Mouse (Mus musculus) cortical plate, adult 2 months (tissue): Measurements from ENCODE around the gene Fbxo36. TPM values are rescaled to one million over a fixed set of nuclear protein-coding genes. Genes with fewer than 3 reads are reported as not detected.

Experiments used
- H3K27ac ChIP-seq: fragments of 200-500 bp; 2 replicates; pipeline ENCODE4 v1.5.1; 2012; ENCODE audit warnings: low read length, control low read depth, inconsistent platforms; ENCODE audit not compliant: insufficient read depth
- H3K4me1 ChIP-seq: fragments of 200-500 bp; 2 replicates; pipeline ENCODE4 v1.6.1; 2011; ENCODE audit warnings: low read length; ENCODE audit not compliant: control insufficient read depth, insufficient read depth
- H3K4me3 ChIP-seq: fragments of 200-500 bp; 2 replicates; pipeline ENCODE4 v1.5.1; 2011; ENCODE audit warnings: mild to moderate bottlenecking, low read length, control low read depth; ENCODE audit not compliant: insufficient read depth
- CTCF ChIP-seq: fragments of 200-500 bp; IDR thresholded peaks from 2 replicates; pipeline ENCODE4 v1.5.1; 2011; ENCODE audit warnings: mild to moderate bottlenecking, control low read depth, low read length; ENCODE audit not compliant: insufficient read depth; ENCODE audit errors: extremely low read depth
- POLR2A ChIP-seq: fragments of 200-500 bp; IDR thresholded peaks from 2 replicates; pipeline ENCODE4 v1.6.1; 2011; ENCODE audit warnings: mild to moderate bottlenecking, low read length, control low read depth; ENCODE audit not compliant: insufficient read depth; ENCODE audit errors: extremely low read depth
- polyA plus RNA-seq: library from polyadenylated mRNA; depleted of rRNA; stranded (reverse); fragments of >200 nt; gene quantifications from 2 replicates; pipeline ENCODE4 v1.2.3, GENCODE M21; 2012

Fbxo36 gene
- polyA plus RNA-seq, 1 experiment = 9.7 TPM

DNA sequence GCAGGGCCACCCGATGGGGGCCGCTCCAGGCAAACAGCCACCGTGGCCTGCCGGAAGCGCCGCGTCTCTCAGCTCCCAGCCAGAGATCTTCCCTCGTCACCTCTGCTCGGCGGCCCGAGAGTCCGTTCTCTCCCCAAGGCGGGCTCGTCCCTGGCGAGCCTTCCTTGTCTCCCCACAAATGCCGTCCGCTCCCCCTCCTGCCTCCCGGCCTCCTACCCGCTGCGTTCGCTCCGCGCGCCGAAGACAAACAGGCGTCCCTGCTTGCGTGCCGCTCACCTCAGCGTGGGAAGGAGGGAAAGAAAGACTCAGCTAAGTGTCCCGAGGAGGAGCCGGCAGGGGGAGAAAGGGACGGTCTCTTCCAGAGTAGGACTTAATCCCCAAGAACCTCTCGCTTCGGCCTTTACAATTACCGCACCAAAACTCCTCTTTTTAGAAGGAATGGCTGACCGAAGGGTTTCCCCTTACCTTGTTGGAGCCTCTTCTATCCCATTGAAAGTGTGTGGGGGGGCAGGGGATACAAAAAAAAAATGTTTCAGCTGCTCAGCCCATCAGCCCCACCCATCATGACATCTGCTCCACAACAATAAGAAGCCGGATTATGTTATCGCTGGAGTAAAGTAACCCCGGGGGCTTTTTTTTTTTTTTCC is 500 bp downstream of the Fbxo36 start, which contains the start of gene Trip12:
TSS of gene Trip12 (minus strand) at position 499 of the 647 bp plus-strand sequence.
- Histone ChIP-seq H3K27ac (peak within 1 kb of the TSS; percentile 95), H3K4me1 (no peaks in the 10 kb centered on the region), H3K4me3 (peak within 1 kb of the TSS; percentile 84)
- TF ChIP-seq POLR2A (no peak), CTCF (no peak)

GRCm38 (mm10) chr1:84841061-84841460 is 1.4 kb downstream of the Fbxo36 start:
- Histone ChIP-seq H3K27ac (no peak overlapping the region), H3K4me3 (no peak overlapping the region; the same call in 1 of the 2 replicates), H3K4me1 (no peaks in the 10 kb centered on the region)
- no peak for TF ChIP-seq CTCF
- no peak for TF ChIP-seq POLR2A

GRCm38 (mm10) chr1:84843366-84843765 is 3.7 kb downstream of the Fbxo36 start:
- TF ChIP-seq POLR2A (no peak), CTCF (no peak)
- H3K27ac ChIP-seq = no peak overlapping the region
- H3K4me1 ChIP-seq = no peaks in the 10 kb centered on the region
- H3K4me3 ChIP-seq = no peak overlapping the region

DNA sequence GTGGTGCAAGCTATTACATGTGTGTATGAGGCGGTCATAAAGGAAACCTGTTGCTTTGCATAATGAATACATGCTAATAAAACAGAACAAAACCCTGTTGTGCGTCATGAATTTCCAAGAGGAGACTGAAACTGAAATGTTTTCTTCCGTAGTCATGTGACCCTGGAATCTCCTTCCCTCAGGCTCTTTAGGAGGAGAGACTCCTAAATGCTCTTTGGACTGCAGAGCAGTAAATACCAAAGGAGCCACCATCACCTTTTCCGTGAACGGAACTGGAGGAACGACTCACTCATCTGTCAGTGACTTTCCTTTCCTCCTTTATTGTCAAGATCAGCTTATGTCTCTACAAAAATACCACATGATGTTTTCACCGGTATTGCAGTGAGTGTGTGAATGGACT is 8.1 kb downstream of the Fbxo36 start:
- Histone ChIP-seq H3K4me1 (no peaks in the 10 kb centered on the region), H3K4me3 (no peak overlapping the region), H3K27ac (no peak overlapping the region)
- TF ChIP-seq CTCF (no peak), POLR2A (no peak)

GRCm38 (mm10) chr1:84848335-84848734 is 8.7 kb downstream of the Fbxo36 start:
- Histone ChIP-seq H3K4me1 (no peaks in the 10 kb centered on the region), H3K4me3 (no peak overlapping the region), H3K27ac (no peak overlapping the region)
- no peak for TF ChIP-seq CTCF
- no peak for TF ChIP-seq POLR2A

DNA sequence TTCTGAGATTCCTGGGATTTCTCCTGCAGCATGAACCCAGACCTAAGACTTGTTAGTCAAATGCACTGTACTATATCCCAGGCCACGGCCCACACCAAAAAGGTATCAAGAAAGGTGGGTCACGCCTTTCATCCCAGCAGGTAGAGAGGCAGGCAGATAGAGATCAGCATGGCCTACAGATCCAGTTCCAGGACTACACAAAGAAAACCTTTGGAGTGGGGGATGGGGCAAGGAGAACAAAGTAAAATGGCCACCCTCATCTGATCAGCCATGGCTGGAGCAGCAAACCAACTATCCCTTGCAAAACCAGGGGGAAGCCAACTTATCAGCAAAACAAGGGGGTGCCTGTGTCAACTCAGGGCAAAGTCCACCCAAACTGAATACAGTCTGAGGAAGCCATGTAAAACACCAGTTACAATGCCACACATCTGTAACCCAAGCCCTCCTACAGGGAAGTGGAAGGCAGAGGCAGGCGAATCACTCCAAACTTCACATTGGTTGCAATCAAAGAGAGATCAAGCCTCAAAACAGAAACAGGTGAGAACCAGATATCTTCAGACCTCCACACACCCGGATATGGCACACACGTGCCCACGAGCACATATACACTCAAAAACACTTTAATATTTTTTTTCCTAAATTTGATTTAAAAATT is 9.3 kb downstream of the Fbxo36 start:
- Histone ChIP-seq H3K4me1 (no peaks in the 10 kb centered on the region), H3K27ac (no peak overlapping the region), H3K4me3 (no peak overlapping the region)
- TF ChIP-seq CTCF = no peak

GRCm38 (mm10) chr1:84849804-84850203 is 10.2 kb downstream of the Fbxo36 start:
- H3K27ac ChIP-seq = no peak overlapping the region
- no peak for TF ChIP-seq CTCF
- no peak for TF ChIP-seq POLR2A
- no peaks in the 10 kb centered on the region for H3K4me1 ChIP-seq
- no peak overlapping the region for H3K4me3 ChIP-seq

DNA sequence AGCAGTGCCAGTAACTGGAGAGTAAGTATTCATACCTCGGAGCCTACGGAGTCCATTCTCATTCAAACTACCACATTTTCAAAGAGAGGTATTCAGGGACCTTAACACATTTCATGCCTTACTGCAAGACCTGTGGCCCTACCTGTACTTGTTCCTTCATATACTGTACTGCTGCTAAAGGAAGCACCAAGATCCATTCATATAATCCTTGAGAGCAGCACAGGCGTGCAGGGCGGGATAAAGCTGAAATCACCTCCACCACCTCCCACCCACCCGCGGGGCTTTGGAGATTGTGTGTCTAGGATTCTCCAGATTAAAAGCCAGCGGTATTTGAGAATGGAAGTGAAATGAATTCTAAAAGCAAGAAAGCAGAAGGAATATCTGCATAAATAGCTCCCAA is 10.8 kb downstream of the Fbxo36 start:
- H3K27ac ChIP-seq = no peak overlapping the region
- H3K4me1 ChIP-seq = no peaks in the 10 kb centered on the region
- H3K4me3 ChIP-seq = no peak overlapping the region
- TF ChIP-seq CTCF (no peak), POLR2A (no peak)

DNA sequence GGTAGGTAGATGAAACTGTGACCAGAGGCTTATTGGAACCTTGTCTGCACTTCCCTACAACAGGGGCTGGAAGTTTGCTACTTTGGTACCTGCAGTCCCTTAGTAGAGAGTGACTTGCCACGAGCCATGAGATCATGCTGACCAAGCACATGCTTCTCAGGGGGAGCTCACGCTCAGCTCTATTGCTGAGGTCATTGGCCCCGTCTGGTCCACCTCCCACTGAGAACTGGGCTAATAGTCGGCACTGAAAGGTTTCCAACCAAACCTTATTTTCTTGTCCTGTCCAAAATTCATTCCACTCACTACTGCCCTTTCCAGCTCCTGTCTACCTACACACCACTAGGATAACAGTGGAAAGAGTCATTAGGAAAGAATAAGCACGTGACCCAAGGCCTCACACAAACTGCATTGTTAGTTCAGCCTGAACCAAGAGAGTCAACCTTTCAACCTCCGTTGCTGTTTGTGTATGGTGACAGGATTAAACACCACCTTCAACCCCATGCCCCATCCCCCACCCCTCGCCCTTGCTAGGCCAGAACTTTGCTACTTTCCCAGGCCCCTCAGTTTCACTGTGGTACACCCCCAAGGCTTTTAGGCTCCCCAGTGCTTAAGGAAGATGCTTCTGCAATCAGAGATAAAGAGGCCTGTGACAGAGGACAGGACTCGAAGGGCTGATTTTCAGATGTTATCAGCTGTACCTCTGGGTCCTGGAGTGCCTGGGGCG is 12.0 kb downstream of the Fbxo36 start:
- Histone ChIP-seq H3K27ac (no peak overlapping the region), H3K4me1 (no peaks in the 10 kb centered on the region), H3K4me3 (no peak overlapping the region)
- TF ChIP-seq POLR2A (no peak), CTCF (no peak)
